Mouse (Mus musculus): ENCODE measurements at regions not wholly inside any gene's neighbourhood (a gene's known extent, or its start where the extent isn't known, plus 50 kb on each side); places are given as distances from the start of the nearest gene placed in this dataset.

GRCm38 (mm10) chr3:58163806-58164205, 250.7 kb upstream of the Tsc22d2 start:
- no peak overlapping the region for H3K4me3 ChIP-seq (ENCODE audit: insufficient read depth in 1 of 2, low read depth in 1 of 2, low read length in 2 of 2, poor library complexity in 1 of 2, severe bottlenecking in 1 of 2)
- no peak overlapping the region for H3K9ac ChIP-seq (ENCODE audit: insufficient read depth, low read depth, low read length, poor library complexity, severe bottlenecking)
- in situ Hi-C loops (cut with MboI; ENCODE audit: low sequenced_read_pairs in 2 of 2, unreplicated experiment in 2 of 2), result no loop called here
- H3K4me1 ChIP-seq (ENCODE audit: control insufficient read depth in 2 of 2, insufficient read depth in 2 of 2, low read length in 2 of 2, poor library complexity in 1 of 2), result no peaks in the 10 kb centered on the region
- no peaks in the 10 kb centered on the region for H3K9me3 ChIP-seq (ENCODE audit: control insufficient read depth, insufficient read depth, low read depth, low read length)
- no peak overlapping the region for H3K27ac ChIP-seq (ENCODE audit: insufficient read depth, low read depth, low read length, poor library complexity, severe bottlenecking)
- TF ChIP-seq ZC3H11A (IDR thresholded peaks at IDR 0.05; ENCODE audit: borderline replicate concordance, low read depth, low read length) (peak; percentile 28; the same call in 1 of the 2 replicates), ZNF384 (IDR thresholded peaks at IDR 0.05; ENCODE audit: low read depth, low read length) (no peak)
- H3K36me3 ChIP-seq (ENCODE audit: control insufficient read depth, insufficient read depth, low read length, poor library complexity, severe bottlenecking), result no peaks in the 10 kb centered on the region
- peak; percentile 81 for DNase-seq (ENCODE audit: low read depth, low spot score)

GRCm38 (mm10) chr3:58166628-58167027, 247.9 kb upstream of the Tsc22d2 start:
- Histone ChIP-seq H3K36me3 (ENCODE audit: control insufficient read depth, insufficient read depth, low read length, poor library complexity, severe bottlenecking) (no peaks in the 10 kb centered on the region), H3K27ac (ENCODE audit: insufficient read depth, low read depth, low read length, poor library complexity, severe bottlenecking) (no peak overlapping the region), H3K9ac (ENCODE audit: insufficient read depth, low read depth, low read length, poor library complexity, severe bottlenecking) (no peak overlapping the region), H3K4me3 (ENCODE audit: insufficient read depth in 1 of 2, low read depth in 1 of 2, low read length in 2 of 2, poor library complexity in 1 of 2, severe bottlenecking in 1 of 2) (no peak overlapping the region), H3K4me1 (ENCODE audit: control insufficient read depth in 2 of 2, insufficient read depth in 2 of 2, low read length in 2 of 2, poor library complexity in 1 of 2) (no peaks in the 10 kb centered on the region), H3K9me3 (ENCODE audit: control insufficient read depth, insufficient read depth, low read depth, low read length) (no peaks in the 10 kb centered on the region)
- no peak for DNase-seq (ENCODE audit: low read depth, low spot score)
- TF ChIP-seq HCFC1 (IDR thresholded peaks at IDR 0.05; ENCODE audit: borderline replicate concordance, insufficient read depth, low read length), result no peak
- TF ChIP-seq CHD2 (IDR thresholded peaks at IDR 0.05; ENCODE audit: low read depth, low read length), result no peak
- TF ChIP-seq MAFK (IDR thresholded peaks at IDR 0.05; ENCODE audit: insufficient read depth, low read depth, low read length), result no peak
- TF ChIP-seq ZC3H11A (IDR thresholded peaks at IDR 0.05; ENCODE audit: borderline replicate concordance, low read depth, low read length), result no peak
- in situ Hi-C loops (cut with MboI; ENCODE audit: low sequenced_read_pairs in 2 of 2, unreplicated experiment in 2 of 2), result no loop called here

- H3K4me3 ChIP-seq (ENCODE audit: insufficient read depth in 1 of 2, low read depth in 1 of 2, low read length in 2 of 2, poor library complexity in 1 of 2, severe bottlenecking in 1 of 2), result no peak overlapping the region
- H3K9me3 ChIP-seq (ENCODE audit: control insufficient read depth, insufficient read depth, low read depth, low read length), result no peaks in the 10 kb centered on the region
- H3K4me1 ChIP-seq (ENCODE audit: control insufficient read depth in 2 of 2, insufficient read depth in 2 of 2, low read length in 2 of 2, poor library complexity in 1 of 2), result no peaks in the 10 kb centered on the region
- no peaks in the 10 kb centered on the region for H3K36me3 ChIP-seq (ENCODE audit: control insufficient read depth, insufficient read depth, low read length, poor library complexity, severe bottlenecking)
- H3K9ac ChIP-seq (ENCODE audit: insufficient read depth, low read depth, low read length, poor library complexity, severe bottlenecking), result no peak overlapping the region
- no peak for DNase-seq (ENCODE audit: low read depth, low spot score)
- TF ChIP-seq MAFK (IDR thresholded peaks at IDR 0.05; ENCODE audit: insufficient read depth, low read depth, low read length) (no peak), ZNF384 (IDR thresholded peaks at IDR 0.05; ENCODE audit: low read depth, low read length) (no peak), HCFC1 (IDR thresholded peaks at IDR 0.05; ENCODE audit: borderline replicate concordance, insufficient read depth, low read length) (no peak), ZC3H11A (IDR thresholded peaks at IDR 0.05; ENCODE audit: borderline replicate concordance, low read depth, low read length) (no peak), CHD2 (IDR thresholded peaks at IDR 0.05; ENCODE audit: low read depth, low read length) (no peak)
- H3K27ac ChIP-seq (ENCODE audit: insufficient read depth, low read depth, low read length, poor library complexity, severe bottlenecking), result no peak overlapping the region
- in situ Hi-C loops (cut with MboI; ENCODE audit: low sequenced_read_pairs in 2 of 2, unreplicated experiment in 2 of 2), result no loop called here
Measured at GRCm38 (mm10) chr3:58167121-58167520, 247.4 kb upstream of the Tsc22d2 start.

- H3K27ac ChIP-seq (ENCODE audit: insufficient read depth, low read depth, low read length, poor library complexity, severe bottlenecking), result no peak overlapping the region
- TF ChIP-seq ZC3H11A (IDR thresholded peaks at IDR 0.05; ENCODE audit: borderline replicate concordance, low read depth, low read length) (no peak), MAFK (IDR thresholded peaks at IDR 0.05; ENCODE audit: insufficient read depth, low read depth, low read length) (no peak), CHD2 (IDR thresholded peaks at IDR 0.05; ENCODE audit: low read depth, low read length) (no peak), ZNF384 (IDR thresholded peaks at IDR 0.05; ENCODE audit: low read depth, low read length) (no peak), HCFC1 (IDR thresholded peaks at IDR 0.05; ENCODE audit: borderline replicate concordance, insufficient read depth, low read length) (no peak)
- no peak overlapping the region for H3K4me3 ChIP-seq (ENCODE audit: insufficient read depth in 1 of 2, low read depth in 1 of 2, low read length in 2 of 2, poor library complexity in 1 of 2, severe bottlenecking in 1 of 2)
- in situ Hi-C loops (cut with MboI; ENCODE audit: low sequenced_read_pairs in 2 of 2, unreplicated experiment in 2 of 2), result no loop called here
- no peak overlapping the region for H3K9ac ChIP-seq (ENCODE audit: insufficient read depth, low read depth, low read length, poor library complexity, severe bottlenecking)
- H3K36me3 ChIP-seq (ENCODE audit: control insufficient read depth, insufficient read depth, low read length, poor library complexity, severe bottlenecking), result no peaks in the 10 kb centered on the region
- DNase-seq (ENCODE audit: low read depth, low spot score), result no peak
- no peaks in the 10 kb centered on the region for H3K4me1 ChIP-seq (ENCODE audit: control insufficient read depth in 2 of 2, insufficient read depth in 2 of 2, low read length in 2 of 2, poor library complexity in 1 of 2)
- H3K9me3 ChIP-seq (ENCODE audit: control insufficient read depth, insufficient read depth, low read depth, low read length), result no peaks in the 10 kb centered on the region
Measured at GRCm38 (mm10) chr3:58167761-58168290, 246.7 kb upstream of the Tsc22d2 start.

GRCm38 (mm10) chr3:58168522-58169185, 245.9 kb upstream of the Tsc22d2 start:
- Histone ChIP-seq H3K4me3 (ENCODE audit: insufficient read depth in 1 of 2, low read depth in 1 of 2, low read length in 2 of 2, poor library complexity in 1 of 2, severe bottlenecking in 1 of 2) (no peak overlapping the region), H3K4me1 (ENCODE audit: control insufficient read depth in 2 of 2, insufficient read depth in 2 of 2, low read length in 2 of 2, poor library complexity in 1 of 2) (no peaks in the 10 kb centered on the region), H3K9me3 (ENCODE audit: control insufficient read depth, insufficient read depth, low read depth, low read length) (no peaks in the 10 kb centered on the region), H3K36me3 (ENCODE audit: control insufficient read depth, insufficient read depth, low read length, poor library complexity, severe bottlenecking) (no peaks in the 10 kb centered on the region), H3K9ac (ENCODE audit: insufficient read depth, low read depth, low read length, poor library complexity, severe bottlenecking) (no peak overlapping the region), H3K27ac (ENCODE audit: insufficient read depth, low read depth, low read length, poor library complexity, severe bottlenecking) (no peak overlapping the region)
- in situ Hi-C loops (cut with MboI; ENCODE audit: low sequenced_read_pairs in 2 of 2, unreplicated experiment in 2 of 2), result no loop called here
- no peak for DNase-seq (ENCODE audit: low read depth, low spot score)
- TF ChIP-seq ZNF384 (IDR thresholded peaks at IDR 0.05; ENCODE audit: low read depth, low read length) (no peak), MAFK (IDR thresholded peaks at IDR 0.05; ENCODE audit: insufficient read depth, low read depth, low read length) (no peak), HCFC1 (IDR thresholded peaks at IDR 0.05; ENCODE audit: borderline replicate concordance, insufficient read depth, low read length) (no peak), CHD2 (IDR thresholded peaks at IDR 0.05; ENCODE audit: low read depth, low read length) (no peak), ZC3H11A (IDR thresholded peaks at IDR 0.05; ENCODE audit: borderline replicate concordance, low read depth, low read length) (no peak)

All from ES-E14 (cell line).